Mouse (Mus musculus): ENCODE results near the gene Padi6. TPM values are rescaled to one million over a fixed set of nuclear protein-coding genes. Genes with fewer than 3 reads are reported as not detected.

Padi6 gene
- polyA plus RNA-seq, 1 experiment = 1.1 TPM

- peak overlapping the region; percentile 25; the same call in 1 of the 2 replicates for H3K27ac ChIP-seq (ENCODE audit: insufficient read depth, low read length)
- peaks cover 8% of the 10 kb centered on the region for H3K4me1 ChIP-seq (ENCODE audit: control insufficient read depth, insufficient read depth, low read length)
- H3K4me3 ChIP-seq (ENCODE audit: insufficient read depth, low read length) = no peak overlapping the region
- TF ChIP-seq CTCF (IDR thresholded peaks at IDR 0.05; ENCODE audit: extremely low read depth, insufficient read depth, low read length) = peak; percentile 94
- TF ChIP-seq POLR2A (IDR thresholded peaks at IDR 0.05; ENCODE audit: extremely low read depth, insufficient read depth, low read length) = peak; percentile 45; the same call in 1 of the 2 replicates
Measured at GRCm38 (mm10) chr4:140713480-140714365, 28.7 kb downstream of the Padi6 start.

GRCm38 (mm10) chr4:140711360-140711759 lies 31.1 kb downstream of the Padi6 start:
- H3K4me1 ChIP-seq (ENCODE audit: control insufficient read depth, insufficient read depth, low read length) = peaks cover 8% of the 10 kb centered on the region
- TF ChIP-seq POLR2A (IDR thresholded peaks at IDR 0.05; ENCODE audit: extremely low read depth, insufficient read depth, low read length) (no peak), CTCF (IDR thresholded peaks at IDR 0.05; ENCODE audit: extremely low read depth, insufficient read depth, low read length) (no peak)
- H3K4me3 ChIP-seq (ENCODE audit: insufficient read depth, low read length) = no peak overlapping the region
- no peak overlapping the region for H3K27ac ChIP-seq (ENCODE audit: insufficient read depth, low read length)

- TF ChIP-seq CTCF (IDR thresholded peaks at IDR 0.05; ENCODE audit: extremely low read depth, insufficient read depth, low read length) (no peak), POLR2A (IDR thresholded peaks at IDR 0.05; ENCODE audit: extremely low read depth, insufficient read depth, low read length) (no peak)
- Histone ChIP-seq H3K4me1 (ENCODE audit: control insufficient read depth, insufficient read depth, low read length) (peaks cover 8% of the 10 kb centered on the region), H3K27ac (ENCODE audit: insufficient read depth, low read length) (0 out of 2 replicates have a peak overlapping the region, but pooled peaks have one; percentile 23), H3K4me3 (ENCODE audit: insufficient read depth, low read length) (no peak overlapping the region)
Measured at GRCm38 (mm10) chr4:140710781-140711180, 31.7 kb downstream of the Padi6 start.

- TF ChIP-seq CTCF (IDR thresholded peaks at IDR 0.05; ENCODE audit: extremely low read depth, insufficient read depth, low read length) = no peak
- no peak for TF ChIP-seq POLR2A (IDR thresholded peaks at IDR 0.05; ENCODE audit: extremely low read depth, insufficient read depth, low read length)
Measured at GRCm38 (mm10) chr4:140709617-140710016, 32.8 kb downstream of the Padi6 start.

GRCm38 (mm10) chr4:140709111-140709510 lies 33.3 kb downstream of the Padi6 start:
- no peak overlapping the region for H3K4me3 ChIP-seq (ENCODE audit: insufficient read depth, low read length)
- peaks cover 5% of the 10 kb centered on the region for H3K4me1 ChIP-seq (ENCODE audit: control insufficient read depth, insufficient read depth, low read length)
- no peak overlapping the region for H3K27ac ChIP-seq (ENCODE audit: insufficient read depth, low read length)
- no peak for TF ChIP-seq CTCF (IDR thresholded peaks at IDR 0.05; ENCODE audit: extremely low read depth, insufficient read depth, low read length)
- no peak for TF ChIP-seq POLR2A (IDR thresholded peaks at IDR 0.05; ENCODE audit: extremely low read depth, insufficient read depth, low read length)

More at GRCm38 (mm10) chr4:140709617-140710016, 32.8 kb downstream of the Padi6 start:
- no peak overlapping the region for H3K27ac ChIP-seq (ENCODE audit: insufficient read depth, low read length)
- peaks cover 8% of the 10 kb centered on the region for H3K4me1 ChIP-seq (ENCODE audit: control insufficient read depth, insufficient read depth, low read length)
- H3K4me3 ChIP-seq (ENCODE audit: insufficient read depth, low read length) = no peak overlapping the region

GRCm38 (mm10) chr4:140708297-140708927 lies 34.0 kb downstream of the Padi6 start:
- Histone ChIP-seq H3K4me1 (ENCODE audit: control insufficient read depth, insufficient read depth, low read length) (peaks cover 5% of the 10 kb centered on the region), H3K4me3 (ENCODE audit: insufficient read depth, low read length) (no peak overlapping the region), H3K27ac (ENCODE audit: insufficient read depth, low read length) (no peak overlapping the region)
- TF ChIP-seq POLR2A (IDR thresholded peaks at IDR 0.05; ENCODE audit: extremely low read depth, insufficient read depth, low read length) (no peak), CTCF (IDR thresholded peaks at IDR 0.05; ENCODE audit: extremely low read depth, insufficient read depth, low read length) (no peak)

GRCm38 (mm10) chr4:140707615-140708014 lies 34.8 kb downstream of the Padi6 start:
- Histone ChIP-seq H3K4me1 (ENCODE audit: control insufficient read depth, insufficient read depth, low read length) (peaks cover 3% of the 10 kb centered on the region), H3K4me3 (ENCODE audit: insufficient read depth, low read length) (no peak overlapping the region), H3K27ac (ENCODE audit: insufficient read depth, low read length) (no peak overlapping the region)
- TF ChIP-seq POLR2A (IDR thresholded peaks at IDR 0.05; ENCODE audit: extremely low read depth, insufficient read depth, low read length) (no peak), CTCF (IDR thresholded peaks at IDR 0.05; ENCODE audit: extremely low read depth, insufficient read depth, low read length) (no peak)

GRCm38 (mm10) chr4:140704166-140704565 lies 38.3 kb downstream of the Padi6 start:
- TF ChIP-seq POLR2A (IDR thresholded peaks at IDR 0.05; ENCODE audit: extremely low read depth, insufficient read depth, low read length) = no peak
- no peak for TF ChIP-seq CTCF (IDR thresholded peaks at IDR 0.05; ENCODE audit: extremely low read depth, insufficient read depth, low read length)
- Histone ChIP-seq H3K27ac (ENCODE audit: insufficient read depth, low read length) (no peak overlapping the region), H3K4me3 (ENCODE audit: insufficient read depth, low read length) (no peak overlapping the region), H3K4me1 (ENCODE audit: control insufficient read depth, insufficient read depth, low read length) (no peaks in the 10 kb centered on the region)

- TF ChIP-seq CTCF (IDR thresholded peaks at IDR 0.05; ENCODE audit: extremely low read depth, insufficient read depth, low read length) (no peak), POLR2A (IDR thresholded peaks at IDR 0.05; ENCODE audit: extremely low read depth, insufficient read depth, low read length) (no peak)
- Histone ChIP-seq H3K27ac (ENCODE audit: insufficient read depth, low read length) (no peak overlapping the region), H3K4me3 (ENCODE audit: insufficient read depth, low read length) (no peak overlapping the region; the same call in 1 of the 2 replicates), H3K4me1 (ENCODE audit: control insufficient read depth, insufficient read depth, low read length) (no peaks in the 10 kb centered on the region)
Measured at GRCm38 (mm10) chr4:140703636-140704035, 38.8 kb downstream of the Padi6 start.
